Mouse (Mus musculus): ENCODE measurements at regions not wholly inside any gene's neighbourhood (a gene's known extent, or its start where the extent isn't known, plus 50 kb on each side); places are given as distances from the start of the nearest gene placed in this dataset.

- no peak for DNase-seq (ENCODE audit: low read depth)
Observed at GRCm38 (mm10) chr4:142554716-142555115, 315.5 kb upstream of the Kazn start.

- DNase-seq (ENCODE audit: low read depth) = no peak
Observed at GRCm38 (mm10) chr4:142545871-142546270, 306.7 kb upstream of the Kazn start.

- DNase-seq (ENCODE audit: low read depth) = no peak
Observed at GRCm38 (mm10) chr4:142545187-142545586, 306.0 kb upstream of the Kazn start.

GRCm38 (mm10) chr4:142544736-142545135 lies 305.5 kb upstream of the Kazn start:
- no peak for DNase-seq (ENCODE audit: low read depth)

GRCm38 (mm10) chr4:142539200-142539750 lies 300.1 kb upstream of the Kazn start:
- no peak for DNase-seq (ENCODE audit: low read depth)

GRCm38 (mm10) chr4:142527080-142527479 lies 287.9 kb upstream of the Kazn start:
- DNase-seq (ENCODE audit: low read depth) = no peak

- DNase-seq (ENCODE audit: low read depth) = no peak
Observed at GRCm38 (mm10) chr4:142517478-142518455, 278.6 kb upstream of the Kazn start.

- DNase-seq (ENCODE audit: low read depth) = no peak
Observed at GRCm38 (mm10) chr4:142514751-142515150, 275.6 kb upstream of the Kazn start.

GRCm38 (mm10) chr4:142509386-142509785 lies 270.2 kb upstream of the Kazn start:
- no peak for DNase-seq (ENCODE audit: low read depth)

- no peak for DNase-seq (ENCODE audit: low read depth)
Observed at GRCm38 (mm10) chr4:142506383-142507211, 267.4 kb upstream of the Kazn start.

GRCm38 (mm10) chr4:142503761-142504160 lies 264.6 kb upstream of the Kazn start:
- no peak for DNase-seq (ENCODE audit: low read depth)

GRCm38 (mm10) chr4:142501177-142501576 lies 262.0 kb upstream of the Kazn start:
- no peak for DNase-seq (ENCODE audit: low read depth)

GRCm38 (mm10) chr4:142500541-142500940 lies 261.3 kb upstream of the Kazn start:
- no peak for DNase-seq (ENCODE audit: low read depth)

- DNase-seq (ENCODE audit: low read depth) = no peak
Observed at GRCm38 (mm10) chr4:142496605-142497004, 257.4 kb upstream of the Kazn start.

- no peak for DNase-seq (ENCODE audit: low read depth)
Observed at GRCm38 (mm10) chr4:142492926-142493492, 253.8 kb upstream of the Kazn start.

GRCm38 (mm10) chr4:142485784-142486423 lies 246.7 kb upstream of the Kazn start:
- no peak for DNase-seq (ENCODE audit: low read depth)

- DNase-seq (ENCODE audit: low read depth) = no peak
Observed at GRCm38 (mm10) chr4:142475632-142476031, 236.4 kb upstream of the Kazn start.

- no peak for DNase-seq (ENCODE audit: low read depth)
Observed at GRCm38 (mm10) chr4:142474626-142475025, 235.4 kb upstream of the Kazn start.

GRCm38 (mm10) chr4:142474018-142474417 lies 234.8 kb upstream of the Kazn start:
- DNase-seq (ENCODE audit: low read depth) = no peak

- DNase-seq (ENCODE audit: low read depth) = no peak
Observed at GRCm38 (mm10) chr4:142473284-142473683, 234.1 kb upstream of the Kazn start.

GRCm38 (mm10) chr4:142472332-142472731 lies 233.1 kb upstream of the Kazn start:
- no peak for DNase-seq (ENCODE audit: low read depth)

GRCm38 (mm10) chr4:142470784-142471183 lies 231.6 kb upstream of the Kazn start:
- DNase-seq (ENCODE audit: low read depth) = no peak
